Mouse (Mus musculus) intestine, embryonic 15.5 days (tissue): ENCODE measurements around the gene Preb. TPM values are rescaled to one million over a fixed set of nuclear protein-coding genes. Genes with fewer than 3 reads are reported as not detected.

Experiments
- ATAC-seq: fragments of 200-750 bp; cut with Nextera tagmentation; 2 replicates; pipeline ENCODE4 v1.8.0; 2017; ENCODE audit warnings: moderate TSS enrichment, moderate library complexity
- H3K27ac ChIP-seq: fragments of 300-500 bp; sonication (generic); 2 replicates; pipeline ENCODE4 v1.5.1; 2015; ENCODE audit warnings: mild to moderate bottlenecking, inconsistent platforms
- H3K27me3 ChIP-seq: fragments of 300-500 bp; sonication (generic); replicated peaks from 2 replicates; pipeline ENCODE4 v1.6.1; 2015; ENCODE audit warnings: inconsistent platforms
- H3K36me3 ChIP-seq: fragments of 300-500 bp; sonication (generic); 2 replicates; pipeline ENCODE4 v1.6.1; 2015; ENCODE audit warnings: inconsistent platforms
- H3K4me1 ChIP-seq: fragments of 300-500 bp; sonication (generic); replicated peaks from 2 replicates; pipeline ENCODE4 v1.6.1; 2015; ENCODE audit warnings: inconsistent platforms
- H3K4me2 ChIP-seq: fragments of 300-500 bp; sonication (generic); replicated peaks from 2 replicates; pipeline ENCODE4 v1.6.1; 2015; ENCODE audit warnings: mild to moderate bottlenecking, inconsistent platforms
- H3K4me3 ChIP-seq: fragments of 300-500 bp; sonication (generic); replicated peaks from 2 replicates; pipeline ENCODE4 v1.5.1; 2015; ENCODE audit warnings: inconsistent platforms
- H3K9ac ChIP-seq: fragments of 300-500 bp; sonication (generic); 2 replicates; pipeline ENCODE4 v1.6.1; 2015; ENCODE audit warnings: inconsistent platforms
- H3K9me3 ChIP-seq: fragments of 300-500 bp; sonication (generic); 2 replicates; pipeline ENCODE4 v1.6.1; 2016; ENCODE audit warnings: inconsistent platforms
- WGBS: fragments of 180-500 bp; shearing (Covaris S2); methylation state at CpG from one replicate; pipeline ENCODE4 v1.1.7; 2015; 5-methylcytosine and 5-hydroxymethylcytosine counted together
- polyA plus RNA-seq: library from polyadenylated mRNA; unstranded; fragments of >200 nt; fragmentation: Nextera tagmentation; extraction: Ambion mirVana; gene quantifications from 2 replicates; pipeline ENCODE4 v1.2.1, GENCODE M21; 2015

Preb gene
- polyA plus RNA-seq: 166 and 192 TPM in 2 replicates

DNA sequence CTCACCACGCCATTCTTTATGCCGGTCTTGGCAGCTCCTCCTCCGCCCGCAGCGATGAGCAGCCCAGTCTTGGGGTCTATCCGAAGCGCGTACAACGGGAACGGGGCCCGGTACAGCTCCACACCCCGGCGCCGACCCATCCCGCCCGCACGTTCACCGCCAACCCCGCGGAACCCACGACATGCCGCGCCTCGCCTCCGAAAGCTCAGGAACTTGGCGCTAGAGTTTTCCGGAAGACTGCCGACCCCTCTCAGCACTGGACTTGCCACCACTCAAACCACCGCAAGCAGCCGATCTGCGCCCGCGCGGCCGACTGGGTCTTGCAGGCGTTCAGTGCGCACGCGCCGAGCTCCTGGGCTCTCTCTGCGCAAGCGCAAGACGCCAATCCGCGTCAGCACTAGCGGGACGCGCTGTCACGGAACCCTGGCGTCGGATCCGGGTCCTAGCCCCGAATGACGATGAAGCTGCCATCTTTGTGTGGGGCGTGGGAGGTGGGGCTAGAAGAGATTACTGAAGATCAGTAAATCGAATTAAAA lies at the start of gene Preb:
Preb (minus strand) TSS at position 396 of the 536 bp plus-strand sequence.
- Histone ChIP-seq H3K9ac (peak within 1 kb of the TSS; percentile 88), H3K4me1 (peaks cover 17% of the 10 kb centered on the region), H3K4me3 (peak within 1 kb of the TSS; percentile 78), H3K27ac (peak within 1 kb of the TSS; percentile 90), H3K27me3 (no peaks in the 10 kb centered on the region), H3K36me3 (peaks cover 17% of the 10 kb centered on the region), H3K4me2 (peak within 1 kb of the TSS; percentile 62), H3K9me3 (no peaks in the 10 kb centered on the region)
- peak; percentile 97 for ATAC-seq
- under 1% methylated on average over 56 of the region's 56 CpGs for WGBS

- 3% methylated on average over 5 of the region's 5 CpGs for WGBS
- Histone ChIP-seq H3K9ac (no peak overlapping the region), H3K4me3 (no peak overlapping the region), H3K9me3 (no peaks in the 10 kb centered on the region), H3K4me1 (no peaks in the 10 kb centered on the region), H3K36me3 (no peaks in the 10 kb centered on the region), H3K4me2 (no peak overlapping the region), H3K27ac (no peak overlapping the region), H3K27me3 (no peaks in the 10 kb centered on the region)
- ATAC-seq: peak; percentile 55
These were observed 44.0 kb upstream of the Preb start for GRCm38 (mm10) chr5:31004184-31004583.

DNA sequence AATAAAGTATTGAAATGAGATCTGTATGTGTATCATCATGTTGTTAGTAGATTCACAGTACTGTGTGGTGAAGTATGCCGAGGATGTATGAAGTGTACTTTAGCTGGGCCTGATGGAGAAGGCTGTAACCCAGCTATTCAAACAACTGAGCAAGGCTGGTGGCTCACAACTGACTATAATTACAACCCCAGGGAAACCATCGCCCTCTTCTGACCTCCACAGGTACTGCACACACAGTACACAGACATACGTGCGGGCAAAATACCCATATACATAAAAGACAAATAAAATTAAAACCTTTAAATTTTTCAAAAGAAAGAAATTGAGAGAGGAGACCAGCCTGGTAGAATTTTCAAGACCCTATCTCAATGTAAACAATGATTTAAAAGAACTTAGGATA lies 41.4 kb upstream of the Preb start:
- no peaks in the 10 kb centered on the region for H3K4me1 ChIP-seq
- no peak overlapping the region for H3K27ac ChIP-seq
- H3K36me3 ChIP-seq: no peaks in the 10 kb centered on the region
- ATAC-seq: no peak
- no peak overlapping the region for H3K9ac ChIP-seq
- H3K9me3 ChIP-seq: no peaks in the 10 kb centered on the region
- 82% methylated on average over 4 of the region's 4 CpGs for WGBS
- no peak overlapping the region for H3K4me2 ChIP-seq
- no peak overlapping the region for H3K4me3 ChIP-seq
- H3K27me3 ChIP-seq: no peaks in the 10 kb centered on the region

DNA sequence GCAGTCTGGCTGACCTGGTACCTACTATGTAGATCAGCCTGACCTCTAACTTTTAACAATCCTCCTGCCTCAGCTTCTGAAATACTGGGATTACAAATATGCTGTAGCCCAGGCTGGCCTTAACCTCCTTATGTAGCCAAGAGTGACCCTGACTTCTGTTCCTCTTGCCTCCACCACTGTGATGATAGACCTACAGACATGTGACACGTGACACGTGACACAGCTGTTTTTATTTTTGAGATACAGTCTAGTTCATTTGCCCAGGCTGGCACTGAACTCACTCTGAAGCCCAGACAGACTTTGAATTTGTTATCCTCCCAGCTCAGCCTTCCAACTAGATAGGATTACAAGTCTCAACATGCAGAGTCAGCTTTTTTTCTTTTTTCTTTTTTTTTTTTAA lies 40.8 kb upstream of the Preb start:
- Histone ChIP-seq H3K27me3 (no peaks in the 10 kb centered on the region), H3K9ac (no peak overlapping the region), H3K9me3 (no peaks in the 10 kb centered on the region), H3K4me2 (no peak overlapping the region), H3K27ac (no peak overlapping the region), H3K36me3 (no peaks in the 10 kb centered on the region), H3K4me3 (no peak overlapping the region), H3K4me1 (no peaks in the 10 kb centered on the region)
- WGBS: 89% methylated on average over 2 of the region's 2 CpGs
- ATAC-seq: no peak

- ATAC-seq: no peak
- Histone ChIP-seq H3K27me3 (no peaks in the 10 kb centered on the region), H3K9ac (no peak overlapping the region), H3K27ac (no peak overlapping the region), H3K36me3 (no peaks in the 10 kb centered on the region), H3K4me1 (no peaks in the 10 kb centered on the region), H3K4me2 (no peak overlapping the region), H3K4me3 (no peak overlapping the region), H3K9me3 (no peaks in the 10 kb centered on the region)
- WGBS: 47% methylated on average over 7 of the region's 7 CpGs
These were observed 40.0 kb upstream of the Preb start for GRCm38 (mm10) chr5:31000122-31000521.

- H3K27me3 ChIP-seq: no peaks in the 10 kb centered on the region
- H3K4me3 ChIP-seq: no peak overlapping the region
- WGBS: 67% methylated on average over 4 of the region's 5 CpGs
- H3K4me2 ChIP-seq: no peak overlapping the region
- H3K4me1 ChIP-seq: no peaks in the 10 kb centered on the region
- no peak overlapping the region for H3K9ac ChIP-seq
- no peak for ATAC-seq
- H3K27ac ChIP-seq: no peak overlapping the region
- no peaks in the 10 kb centered on the region for H3K9me3 ChIP-seq
- no peaks in the 10 kb centered on the region for H3K36me3 ChIP-seq
These were observed 39.2 kb upstream of the Preb start for GRCm38 (mm10) chr5:30999324-30999723.

DNA sequence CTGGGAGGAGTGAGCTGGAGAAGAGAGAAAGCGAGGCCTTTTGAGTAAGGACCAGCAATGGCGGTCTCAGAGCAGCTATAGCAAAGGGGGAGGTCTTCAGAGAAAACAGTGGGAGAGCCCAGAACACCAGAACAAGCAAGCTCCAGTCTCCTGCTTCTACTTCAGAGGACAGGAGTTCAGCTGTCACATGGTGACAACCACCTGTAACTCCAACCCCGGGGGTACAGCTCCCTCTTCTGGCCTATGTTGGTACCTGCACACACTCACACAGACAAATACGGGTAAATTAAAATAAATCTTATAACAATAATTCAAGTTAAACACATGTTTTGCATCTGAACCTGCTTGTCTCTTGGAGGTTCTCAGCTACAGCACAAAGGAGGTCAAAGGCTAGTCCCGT lies 38.1 kb upstream of the Preb start:
- peak; percentile 65 for ATAC-seq
- no peak overlapping the region for H3K4me3 ChIP-seq
- no peaks in the 10 kb centered on the region for H3K36me3 ChIP-seq
- no peaks in the 10 kb centered on the region for H3K9me3 ChIP-seq
- no peaks in the 10 kb centered on the region for H3K4me1 ChIP-seq
- 25% methylated on average over 5 of the region's 5 CpGs for WGBS
- H3K27me3 ChIP-seq: no peaks in the 10 kb centered on the region
- no peak overlapping the region for H3K4me2 ChIP-seq
- no peak overlapping the region for H3K9ac ChIP-seq
- H3K27ac ChIP-seq: no peak overlapping the region

- Histone ChIP-seq H3K4me3 (no peak overlapping the region), H3K27me3 (no peaks in the 10 kb centered on the region), H3K27ac (no peak overlapping the region), H3K36me3 (no peaks in the 10 kb centered on the region), H3K4me2 (no peak overlapping the region), H3K9ac (no peak overlapping the region), H3K9me3 (no peaks in the 10 kb centered on the region), H3K4me1 (no peaks in the 10 kb centered on the region)
- WGBS: 59% methylated on average over 11 of the region's 11 CpGs
- no peak for ATAC-seq
These were observed 34.9 kb upstream of the Preb start for GRCm38 (mm10) chr5:30994910-30995635.

GRCm38 (mm10) chr5:30994074-30994473 lies 33.9 kb upstream of the Preb start:
- no peak overlapping the region for H3K4me3 ChIP-seq
- H3K4me1 ChIP-seq: no peaks in the 10 kb centered on the region
- no peak overlapping the region for H3K9ac ChIP-seq
- H3K4me2 ChIP-seq: no peak overlapping the region
- H3K27me3 ChIP-seq: no peaks in the 10 kb centered on the region
- H3K36me3 ChIP-seq: no peaks in the 10 kb centered on the region
- no peaks in the 10 kb centered on the region for H3K9me3 ChIP-seq
- no peak overlapping the region for H3K27ac ChIP-seq
- 67% methylated on average over 3 of the region's 3 CpGs for WGBS
- ATAC-seq: no peak

GRCm38 (mm10) chr5:30992980-30993676 lies 33.0 kb upstream of the Preb start:
- no peaks in the 10 kb centered on the region for H3K36me3 ChIP-seq
- H3K9ac ChIP-seq: no peak overlapping the region
- no peaks in the 10 kb centered on the region for H3K27me3 ChIP-seq
- 74% methylated on average over 5 of the region's 5 CpGs for WGBS
- ATAC-seq: no peak
- no peak overlapping the region for H3K4me2 ChIP-seq
- no peak overlapping the region for H3K27ac ChIP-seq
- H3K9me3 ChIP-seq: no peaks in the 10 kb centered on the region
- no peaks in the 10 kb centered on the region for H3K4me1 ChIP-seq
- H3K4me3 ChIP-seq: no peak overlapping the region

- Histone ChIP-seq H3K9ac (no peak overlapping the region), H3K4me1 (no peaks in the 10 kb centered on the region), H3K4me3 (no peak overlapping the region), H3K4me2 (no peak overlapping the region), H3K9me3 (no peaks in the 10 kb centered on the region), H3K27me3 (no peaks in the 10 kb centered on the region), H3K27ac (no peak overlapping the region), H3K36me3 (no peaks in the 10 kb centered on the region)
- WGBS: 17% methylated on average over 2 of the region's 2 CpGs
- ATAC-seq: no peak
These were observed 22.2 kb upstream of the Preb start for GRCm38 (mm10) chr5:30982357-30982756.

GRCm38 (mm10) chr5:30974870-30975656 lies 14.9 kb upstream of the Preb start:
- H3K4me1 ChIP-seq: no peaks in the 10 kb centered on the region; the same call in 1 of the 2 replicates
- no peaks in the 10 kb centered on the region for H3K27me3 ChIP-seq
- H3K9me3 ChIP-seq: no peaks in the 10 kb centered on the region
- H3K27ac ChIP-seq: no peak overlapping the region
- no peak for ATAC-seq
- H3K4me2 ChIP-seq: no peak overlapping the region
- WGBS: 52% methylated on average over 9 of the region's 9 CpGs
- no peaks in the 10 kb centered on the region for H3K36me3 ChIP-seq
- H3K4me3 ChIP-seq: no peak overlapping the region
- no peak overlapping the region for H3K9ac ChIP-seq
